Mouse (Mus musculus): ENCODE measurements around the gene Lrig2. TPM values are rescaled to one million over a fixed set of nuclear protein-coding genes. Genes with fewer than 3 reads are reported as not detected.

Lrig2 gene
- polyA plus RNA-seq, 1 experiment from 2014 or later = 24.8 TPM

- no peak for ATAC-seq (ENCODE audit: low FRiP score)
- no peak overlapping the region for H3K9ac ChIP-seq (replicated peaks)
- no peak overlapping the region for H3K27ac ChIP-seq (replicated peaks)
- H3K4me2 ChIP-seq = no peak overlapping the region
- peaks cover 27% of the 10 kb centered on the region for H3K27me3 ChIP-seq (replicated peaks)
- H3K36me3 ChIP-seq = no peaks in the 10 kb centered on the region
- H3K4me1 ChIP-seq = no peaks in the 10 kb centered on the region
- no peak overlapping the region for H3K4me3 ChIP-seq (replicated peaks)
- no peaks in the 10 kb centered on the region for H3K9me3 ChIP-seq (replicated peaks)
- WGBS = 57% methylated on average over 8 of the region's 8 CpGs
Measured at GRCm38 (mm10) chr3:104359225-104360135, 152.2 kb downstream of the Lrig2 start.

- H3K9me3 ChIP-seq (replicated peaks) = no peaks in the 10 kb centered on the region
- H3K27ac ChIP-seq (replicated peaks) = no peak overlapping the region
- no peak for ATAC-seq (ENCODE audit: low FRiP score)
- H3K4me2 ChIP-seq = no peak overlapping the region
- H3K36me3 ChIP-seq = no peaks in the 10 kb centered on the region
- no peak overlapping the region for H3K9ac ChIP-seq (replicated peaks)
- 71% methylated on average over 5 of the region's 5 CpGs for WGBS
- no peaks in the 10 kb centered on the region for H3K4me1 ChIP-seq
- H3K4me3 ChIP-seq (replicated peaks) = no peak overlapping the region
- peaks cover 27% of the 10 kb centered on the region for H3K27me3 ChIP-seq (replicated peaks)
Measured at GRCm38 (mm10) chr3:104358747-104359146, 153.0 kb downstream of the Lrig2 start.

GRCm38 (mm10) chr3:104356106-104356505, 155.6 kb downstream of the Lrig2 start:
- Histone ChIP-seq H3K36me3 (no peaks in the 10 kb centered on the region), H3K27ac (replicated peaks) (no peak overlapping the region), H3K27me3 (replicated peaks) (peaks cover 27% of the 10 kb centered on the region), H3K9ac (replicated peaks) (no peak overlapping the region), H3K4me2 (no peak overlapping the region), H3K4me3 (replicated peaks) (no peak overlapping the region), H3K4me1 (peaks cover 16% of the 10 kb centered on the region), H3K9me3 (replicated peaks) (no peaks in the 10 kb centered on the region)
- 94% methylated on average over 5 of the region's 5 CpGs for WGBS
- no peak for ATAC-seq (ENCODE audit: low FRiP score)

- Histone ChIP-seq H3K9ac (replicated peaks) (no peak overlapping the region), H3K27ac (replicated peaks) (no peak overlapping the region), H3K36me3 (no peaks in the 10 kb centered on the region), H3K4me1 (peaks cover 30% of the 10 kb centered on the region), H3K4me2 (no peak overlapping the region), H3K9me3 (replicated peaks) (no peaks in the 10 kb centered on the region), H3K27me3 (replicated peaks) (peaks cover 22% of the 10 kb centered on the region), H3K4me3 (replicated peaks) (no peak overlapping the region)
- 22% methylated on average over 3 of the region's 3 CpGs for WGBS
- ATAC-seq (ENCODE audit: low FRiP score) = no peak
Measured at GRCm38 (mm10) chr3:104353884-104354283, 157.8 kb downstream of the Lrig2 start.

- peaks cover 32% of the 10 kb centered on the region for H3K4me1 ChIP-seq
- no peaks in the 10 kb centered on the region for H3K9me3 ChIP-seq (replicated peaks)
- no peak overlapping the region for H3K4me2 ChIP-seq
- H3K9ac ChIP-seq (replicated peaks) = no peak overlapping the region
- no peaks in the 10 kb centered on the region for H3K36me3 ChIP-seq
- H3K27me3 ChIP-seq (replicated peaks) = peaks cover 19% of the 10 kb centered on the region
- no peak overlapping the region for H3K27ac ChIP-seq (replicated peaks)
- WGBS = 18% methylated on average over 7 of the region's 7 CpGs
- no peak for ATAC-seq (ENCODE audit: low FRiP score)
- H3K4me3 ChIP-seq (replicated peaks) = no peak overlapping the region
Measured at GRCm38 (mm10) chr3:104352358-104353060, 159.2 kb downstream of the Lrig2 start.

GRCm38 (mm10) chr3:104350253-104350945, 161.3 kb downstream of the Lrig2 start:
- Histone ChIP-seq H3K9me3 (replicated peaks) (no peaks in the 10 kb centered on the region), H3K36me3 (no peaks in the 10 kb centered on the region), H3K4me3 (replicated peaks) (no peak overlapping the region), H3K27me3 (replicated peaks) (peaks cover 3% of the 10 kb centered on the region; the same call in 1 of the 2 replicates), H3K27ac (replicated peaks) (peak overlapping the region; percentile 39; the same call in 1 of the 2 replicates), H3K4me1 (peaks cover 32% of the 10 kb centered on the region), H3K9ac (replicated peaks) (no peak overlapping the region), H3K4me2 (no peak overlapping the region)
- peak; percentile 60; the same call in 1 of the 2 replicates for ATAC-seq (ENCODE audit: low FRiP score)
- WGBS = 64% methylated on average over 2 of the region's 2 CpGs

GRCm38 (mm10) chr3:104349847-104350228, 161.9 kb downstream of the Lrig2 start:
- H3K4me2 ChIP-seq = no peak overlapping the region; the same call in 1 of the 2 replicates
- no peak overlapping the region for H3K4me3 ChIP-seq (replicated peaks)
- no peaks in the 10 kb centered on the region for H3K36me3 ChIP-seq
- no peaks in the 10 kb centered on the region for H3K9me3 ChIP-seq (replicated peaks)
- ATAC-seq (ENCODE audit: low FRiP score) = peak; percentile 21; the same call in 1 of the 2 replicates
- H3K27me3 ChIP-seq (replicated peaks) = no peaks in the 10 kb centered on the region
- no peak overlapping the region for H3K9ac ChIP-seq (replicated peaks)
- H3K27ac ChIP-seq (replicated peaks) = peak overlapping the region; percentile 39; the same call in 1 of the 2 replicates
- WGBS = 69% methylated on average over 2 of the region's 2 CpGs
- H3K4me1 ChIP-seq = peaks cover 32% of the 10 kb centered on the region

- Histone ChIP-seq H3K4me1 (peaks cover 32% of the 10 kb centered on the region), H3K27ac (replicated peaks) (peak overlapping the region; percentile 39), H3K4me2 (no peak overlapping the region; the same call in 1 of the 2 replicates), H3K4me3 (replicated peaks) (no peak overlapping the region), H3K36me3 (no peaks in the 10 kb centered on the region), H3K9me3 (replicated peaks) (no peaks in the 10 kb centered on the region), H3K9ac (replicated peaks) (no peak overlapping the region), H3K27me3 (replicated peaks) (no peaks in the 10 kb centered on the region)
- WGBS = 26% methylated on average over 8 of the region's 8 CpGs
- ATAC-seq (ENCODE audit: low FRiP score) = peak; percentile 25; the same call in 1 of the 2 replicates
Measured at GRCm38 (mm10) chr3:104349203-104349846, 162.4 kb downstream of the Lrig2 start.

Other genes with a start within 250 kb of the Lrig2 start
- gene Slc16a1, start 126.8 kb upstream of the Lrig2 start, polyA plus RNA-seq (2015; fragmentation: Nextera tagmentation; extraction: Ambion mirVana) = 10.5 and 16.8 TPM in 2 replicates

All from neural tube, embryonic 15.5 days (tissue).